Mouse (Mus musculus): ENCODE measurements at regions not wholly inside any gene's neighbourhood (a gene's known extent, or its start where the extent isn't known, plus 50 kb on each side); places are given as distances from the start of the nearest gene placed in this dataset.

- peaks cover 3% of the 10 kb centered on the region; the same call in 1 of the 2 replicates for H3K4me1 ChIP-seq (replicated peaks)
- H3K9ac ChIP-seq = no peak overlapping the region
- H3K4me2 ChIP-seq = no peak overlapping the region
- H3K36me3 ChIP-seq = no peaks in the 10 kb centered on the region
- 0 out of 2 replicates have a peak, but pooled peaks cover under 1% of the 10 kb centered on the region for H3K9me3 ChIP-seq (replicated peaks)
- H3K4me3 ChIP-seq = no peak overlapping the region
- no peak overlapping the region for H3K27ac ChIP-seq (ENCODE audit: poor library complexity, severe bottlenecking)
- ATAC-seq (ENCODE audit: insufficient number of reproducible peaks, low FRiP score) = no peak
- 66% methylated on average over 5 of the region's 5 CpGs for WGBS
- H3K27me3 ChIP-seq (replicated peaks) = peaks cover 5% of the 10 kb centered on the region; the same call in 1 of the 2 replicates
Measured at GRCm38 (mm10) chr12:39761946-39762345, 275.9 kb downstream of the Arl4a start.

- no peak overlapping the region for H3K4me3 ChIP-seq
- H3K36me3 ChIP-seq = no peaks in the 10 kb centered on the region
- no peak for ATAC-seq (ENCODE audit: insufficient number of reproducible peaks, low FRiP score)
- no peak overlapping the region for H3K27ac ChIP-seq (ENCODE audit: poor library complexity, severe bottlenecking)
- no peak overlapping the region for H3K4me2 ChIP-seq
- H3K9ac ChIP-seq = no peak overlapping the region
- 51% methylated on average over 1 of the region's 1 CpGs for WGBS
- H3K4me1 ChIP-seq (replicated peaks) = peaks cover 3% of the 10 kb centered on the region; the same call in 1 of the 2 replicates
- 0 out of 2 replicates have a peak, but pooled peaks cover 4% of the 10 kb centered on the region for H3K9me3 ChIP-seq (replicated peaks)
- H3K27me3 ChIP-seq (replicated peaks) = peaks cover 3% of the 10 kb centered on the region; the same call in 1 of the 2 replicates
Measured at GRCm38 (mm10) chr12:39761326-39761725, 276.5 kb downstream of the Arl4a start.

- Histone ChIP-seq H3K27me3 (replicated peaks) (no peaks in the 10 kb centered on the region; the same call in 1 of the 2 replicates), H3K4me3 (no peak overlapping the region), H3K36me3 (no peaks in the 10 kb centered on the region), H3K4me2 (no peak overlapping the region), H3K4me1 (replicated peaks) (peaks cover 3% of the 10 kb centered on the region; the same call in 1 of the 2 replicates), H3K9me3 (replicated peaks) (0 out of 2 replicates have a peak, but pooled peaks cover 4% of the 10 kb centered on the region), H3K9ac (no peak overlapping the region), H3K27ac (ENCODE audit: poor library complexity, severe bottlenecking) (no peak overlapping the region)
- ATAC-seq (ENCODE audit: insufficient number of reproducible peaks, low FRiP score) = no peak
Measured at GRCm38 (mm10) chr12:39757975-39758374, 279.9 kb downstream of the Arl4a start.

GRCm38 (mm10) chr12:39751850-39752249 lies 286.0 kb downstream of the Arl4a start:
- no peak overlapping the region for H3K9ac ChIP-seq
- no peaks in the 10 kb centered on the region for H3K27me3 ChIP-seq (replicated peaks)
- no peak for ATAC-seq (ENCODE audit: insufficient number of reproducible peaks, low FRiP score)
- 0 out of 2 replicates have a peak, but pooled peaks cover 2% of the 10 kb centered on the region for H3K9me3 ChIP-seq (replicated peaks)
- WGBS = 79% methylated on average over 5 of the region's 5 CpGs
- H3K27ac ChIP-seq (ENCODE audit: poor library complexity, severe bottlenecking) = no peak overlapping the region
- H3K4me2 ChIP-seq = no peak overlapping the region
- no peaks in the 10 kb centered on the region for H3K4me1 ChIP-seq (replicated peaks)
- no peak overlapping the region for H3K4me3 ChIP-seq
- H3K36me3 ChIP-seq = no peaks in the 10 kb centered on the region

- no peak for ATAC-seq (ENCODE audit: insufficient number of reproducible peaks, low FRiP score)
- Histone ChIP-seq H3K4me1 (replicated peaks) (no peaks in the 10 kb centered on the region), H3K27me3 (replicated peaks) (no peaks in the 10 kb centered on the region), H3K4me2 (no peak overlapping the region), H3K4me3 (no peak overlapping the region), H3K27ac (ENCODE audit: poor library complexity, severe bottlenecking) (no peak overlapping the region), H3K9ac (no peak overlapping the region), H3K9me3 (replicated peaks) (no peaks in the 10 kb centered on the region), H3K36me3 (no peaks in the 10 kb centered on the region)
- 70% methylated on average over 11 of the region's 11 CpGs for WGBS
Measured at GRCm38 (mm10) chr12:39742156-39743063, 295.4 kb downstream of the Arl4a start.

GRCm38 (mm10) chr12:39741051-39741847 lies 296.6 kb downstream of the Arl4a start:
- no peak overlapping the region for H3K4me3 ChIP-seq
- H3K27me3 ChIP-seq (replicated peaks) = no peaks in the 10 kb centered on the region
- ATAC-seq (ENCODE audit: insufficient number of reproducible peaks, low FRiP score) = no peak
- H3K4me1 ChIP-seq (replicated peaks) = no peaks in the 10 kb centered on the region; the same call in 1 of the 2 replicates
- no peak overlapping the region for H3K27ac ChIP-seq (ENCODE audit: poor library complexity, severe bottlenecking)
- no peak overlapping the region for H3K9ac ChIP-seq
- WGBS = 35% methylated on average over 13 of the region's 13 CpGs
- no peaks in the 10 kb centered on the region for H3K36me3 ChIP-seq
- no peaks in the 10 kb centered on the region for H3K9me3 ChIP-seq (replicated peaks)
- no peak overlapping the region for H3K4me2 ChIP-seq

- WGBS = 73% methylated on average over 3 of the region's 3 CpGs
- H3K27me3 ChIP-seq (replicated peaks) = no peaks in the 10 kb centered on the region
- H3K36me3 ChIP-seq = no peaks in the 10 kb centered on the region
- H3K9me3 ChIP-seq (replicated peaks) = no peaks in the 10 kb centered on the region
- H3K4me3 ChIP-seq = no peak overlapping the region
- no peak for ATAC-seq (ENCODE audit: insufficient number of reproducible peaks, low FRiP score)
- H3K4me2 ChIP-seq = no peak overlapping the region
- no peak overlapping the region for H3K27ac ChIP-seq (ENCODE audit: poor library complexity, severe bottlenecking)
- no peak overlapping the region for H3K9ac ChIP-seq
- no peaks in the 10 kb centered on the region; the same call in 1 of the 2 replicates for H3K4me1 ChIP-seq (replicated peaks)
Measured at GRCm38 (mm10) chr12:39736966-39737365, 300.9 kb downstream of the Arl4a start.

GRCm38 (mm10) chr12:39736097-39736920 lies 301.5 kb downstream of the Arl4a start:
- WGBS = 60% methylated on average over 9 of the region's 9 CpGs
- no peak for ATAC-seq (ENCODE audit: insufficient number of reproducible peaks, low FRiP score)
- no peak overlapping the region for H3K4me3 ChIP-seq
- H3K4me2 ChIP-seq = no peak overlapping the region
- H3K27me3 ChIP-seq (replicated peaks) = no peaks in the 10 kb centered on the region
- H3K36me3 ChIP-seq = no peaks in the 10 kb centered on the region
- no peak overlapping the region for H3K9ac ChIP-seq
- H3K27ac ChIP-seq (ENCODE audit: poor library complexity, severe bottlenecking) = no peak overlapping the region
- H3K9me3 ChIP-seq (replicated peaks) = no peaks in the 10 kb centered on the region
- no peaks in the 10 kb centered on the region; the same call in 1 of the 2 replicates for H3K4me1 ChIP-seq (replicated peaks)

GRCm38 (mm10) chr12:39734176-39734575 lies 303.6 kb downstream of the Arl4a start:
- no peak overlapping the region for H3K27ac ChIP-seq (ENCODE audit: poor library complexity, severe bottlenecking)
- no peaks in the 10 kb centered on the region for H3K27me3 ChIP-seq (replicated peaks)
- no peak overlapping the region for H3K9ac ChIP-seq
- H3K36me3 ChIP-seq = no peaks in the 10 kb centered on the region
- no peak overlapping the region for H3K4me2 ChIP-seq
- no peaks in the 10 kb centered on the region for H3K9me3 ChIP-seq (replicated peaks)
- no peaks in the 10 kb centered on the region; the same call in 1 of the 2 replicates for H3K4me1 ChIP-seq (replicated peaks)
- ATAC-seq (ENCODE audit: insufficient number of reproducible peaks, low FRiP score) = no peak
- 67% methylated on average over 2 of the region's 2 CpGs for WGBS
- H3K4me3 ChIP-seq = no peak overlapping the region

- WGBS = 72% methylated on average over 3 of the region's 3 CpGs
- no peaks in the 10 kb centered on the region for H3K36me3 ChIP-seq
- no peaks in the 10 kb centered on the region for H3K27me3 ChIP-seq (replicated peaks)
- no peak overlapping the region for H3K4me2 ChIP-seq
- no peaks in the 10 kb centered on the region for H3K9me3 ChIP-seq (replicated peaks)
- H3K4me3 ChIP-seq = no peak overlapping the region
- no peak overlapping the region for H3K27ac ChIP-seq (ENCODE audit: poor library complexity, severe bottlenecking)
- no peaks in the 10 kb centered on the region; the same call in 1 of the 2 replicates for H3K4me1 ChIP-seq (replicated peaks)
- no peak overlapping the region for H3K9ac ChIP-seq
- no peak for ATAC-seq (ENCODE audit: insufficient number of reproducible peaks, low FRiP score)
Measured at GRCm38 (mm10) chr12:39731177-39731576, 306.6 kb downstream of the Arl4a start.

Data from heart, embryonic 12.5 days (tissue).